Mouse (Mus musculus): ENCODE results near the gene Ndufa4l2. TPM values are rescaled to one million over a fixed set of nuclear protein-coding genes. Genes with fewer than 3 reads are reported as not detected.

The Ndufa4l2 gene
- polyA plus RNA-seq (2012; rRNA removed; ENCODE audit: low replicate concordance), result 35.3 and 42.8 TPM in 2 replicates

DNA sequence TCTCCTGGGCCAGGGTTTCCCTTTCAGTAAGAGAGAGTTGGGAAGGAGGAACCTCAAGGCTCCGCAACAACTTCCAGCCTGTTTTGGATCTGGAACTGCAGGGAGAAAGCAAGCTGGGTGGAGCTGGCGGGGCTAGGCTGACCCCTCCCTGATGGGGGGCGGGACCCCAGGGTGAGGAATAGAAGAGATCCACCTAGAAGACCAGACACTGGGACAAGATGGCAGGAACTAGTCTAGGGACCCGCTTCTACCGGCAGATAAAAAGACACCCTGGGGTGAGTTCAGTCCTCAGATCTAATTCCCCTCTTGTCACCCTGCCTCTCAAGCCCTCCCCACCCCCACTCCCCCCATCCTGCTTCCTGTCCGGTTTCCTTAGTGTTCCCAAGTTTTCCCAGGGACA lies at the start of gene Ndufa4l2:
TSS of gene Ndufa4l2 (plus strand) at position 204 of the 400 bp plus-strand sequence.

GRCm38 (mm10) chr10:127500894-127501893 lies 13.6 kb upstream of the Ndufa4l2 start, which contains the start of gene Stac3:
Gene Stac3 (plus strand): TSS chr10:127501686.

DNA sequence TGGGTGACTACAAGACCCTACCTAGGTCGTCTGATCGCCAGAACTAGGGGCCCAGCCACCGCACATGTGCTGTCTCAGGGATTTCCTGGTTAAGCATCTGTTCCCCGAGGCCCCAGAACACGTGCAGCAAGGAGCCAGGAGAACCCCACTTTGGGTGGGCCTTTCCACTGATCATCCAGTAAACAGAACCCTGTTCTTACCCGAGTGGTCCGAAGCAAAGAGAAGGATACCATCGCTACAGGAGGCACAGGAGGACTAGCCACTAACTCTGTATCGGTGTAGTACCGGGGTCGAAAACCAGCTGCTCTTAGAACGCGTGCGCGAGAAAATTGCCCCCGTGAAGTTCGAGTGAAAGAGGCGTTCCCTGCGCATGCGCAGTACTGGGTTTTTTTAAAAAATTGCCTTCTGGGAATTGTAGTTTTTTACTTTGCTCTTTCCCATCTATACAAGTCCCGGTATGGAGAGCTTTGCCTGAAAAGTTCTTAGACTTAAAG lies 7.4 kb downstream of the Ndufa4l2 start, which contains the start of gene Shmt2:
TSS of gene Shmt2 (minus strand) at position 357 of the 494 bp plus-strand sequence.

DNA sequence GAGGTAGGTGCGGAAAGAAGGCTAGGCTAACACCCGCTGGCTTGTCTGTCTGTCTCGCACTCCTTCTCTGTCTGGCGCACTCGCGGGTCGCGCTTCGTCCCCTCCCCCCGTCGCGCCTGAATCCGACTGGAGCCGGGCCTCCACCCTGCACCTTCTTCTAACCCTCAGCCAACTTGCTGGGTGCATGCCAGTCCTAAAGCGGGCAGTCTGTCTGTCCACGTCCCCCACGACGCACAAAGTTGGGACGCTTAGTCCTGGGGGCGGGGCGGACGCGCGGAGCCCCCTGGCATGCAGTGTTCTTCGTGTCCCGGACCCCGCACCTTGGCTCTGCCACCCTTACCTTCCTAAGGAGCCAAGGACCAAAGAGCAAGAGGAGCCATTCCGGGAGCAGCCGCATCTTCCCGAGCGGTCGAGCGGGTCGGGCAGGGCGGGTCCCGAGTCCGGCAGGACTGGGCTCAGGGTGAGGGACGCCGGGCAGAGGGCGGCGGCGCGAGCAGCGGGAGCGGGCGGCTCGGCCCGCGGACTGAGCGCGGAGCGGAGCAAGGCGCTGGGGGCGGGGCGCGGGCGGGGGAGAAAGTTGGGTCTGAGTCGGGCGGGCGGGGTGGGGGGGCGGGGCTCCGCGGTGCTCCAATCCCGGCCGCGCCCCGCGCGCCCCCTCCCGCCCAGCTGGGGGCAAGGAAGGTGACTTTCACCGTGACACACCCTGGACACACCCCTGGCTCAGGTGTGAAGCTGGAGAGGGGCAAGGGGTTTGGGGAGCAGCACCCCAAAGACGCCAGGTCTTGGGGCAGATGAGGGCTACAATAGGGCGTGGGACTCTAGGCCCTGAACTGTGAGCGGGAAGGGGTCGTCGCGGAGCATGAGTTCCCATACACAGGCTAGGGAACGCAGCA lies 19.5 kb downstream of the Ndufa4l2 start, which contains the start of gene Nxph4:
TSS of gene Nxph4 (minus strand) at position 524 of the 893 bp plus-strand sequence.

Other genes with a start within 250 kb of the Ndufa4l2 start
- 170 and 215 TPM in 2 replicates for gene Dctn2, start 248.6 kb upstream of the Ndufa4l2 start, polyA plus RNA-seq (2012; rRNA removed; ENCODE audit: low replicate concordance)
- 31.3 and 85.1 TPM in 2 replicates for gene Mbd6, start 225.9 kb upstream of the Ndufa4l2 start, polyA plus RNA-seq (2012; rRNA removed; ENCODE audit: low replicate concordance)
- gene Mars, start 203.2 kb upstream of the Ndufa4l2 start, polyA plus RNA-seq (2012; rRNA removed; ENCODE audit: low replicate concordance), result 59.7 TPM in 2 replicates
- gene Arhgap9, start 193.0 kb upstream of the Ndufa4l2 start, polyA plus RNA-seq (2012; rRNA removed; ENCODE audit: low replicate concordance), result 29.3 and 60.2 TPM in 2 replicates
- 4.5 and 4.9 TPM in 2 replicates for gene Gli1, start 173.0 kb upstream of the Ndufa4l2 start, polyA plus RNA-seq (2012; rRNA removed; ENCODE audit: low replicate concordance)
- gene Inhbe, start 160.6 kb upstream of the Ndufa4l2 start, polyA plus RNA-seq (2012; rRNA removed; ENCODE audit: low replicate concordance), result 0.07 TPM in 1 of 2 replicates, not detected in the other
- 0.19 TPM in 1 of 2 replicates, not detected in the other for gene Inhbc, start 144.5 kb upstream of the Ndufa4l2 start, polyA plus RNA-seq (2012; rRNA removed; ENCODE audit: low replicate concordance)
- gene R3hdm2, start 134.6 kb upstream of the Ndufa4l2 start, polyA plus RNA-seq (2012; rRNA removed; ENCODE audit: low replicate concordance), result 105 and 111 TPM in 2 replicates
- 1.9 and 95.5 TPM in 2 replicates for gene Stac3, start 13.3 kb upstream of the Ndufa4l2 start, polyA plus RNA-seq (2012; rRNA removed; ENCODE audit: low replicate concordance)
- 66.4 and 84.1 TPM in 2 replicates for gene Shmt2, start 7.5 kb downstream of the Ndufa4l2 start, polyA plus RNA-seq (2012; rRNA removed; ENCODE audit: low replicate concordance)
- 0.07 and 0.23 TPM in 2 replicates for gene Nxph4, start 19.6 kb downstream of the Ndufa4l2 start, polyA plus RNA-seq (2012; rRNA removed; ENCODE audit: low replicate concordance)
- 145 and 233 TPM in 2 replicates for gene Lrp1, start 106.2 kb downstream of the Ndufa4l2 start, polyA plus RNA-seq (2012; rRNA removed; ENCODE audit: low replicate concordance)
- gene Stat6, start 128.0 kb downstream of the Ndufa4l2 start, polyA plus RNA-seq (2012; rRNA removed; ENCODE audit: low replicate concordance), result 105 and 131 TPM in 2 replicates
- gene Nemp1, start 151.9 kb downstream of the Ndufa4l2 start, polyA plus RNA-seq (2012; rRNA removed; ENCODE audit: low replicate concordance), result 2.1 and 4.4 TPM in 2 replicates
- gene Nab2, start 153.6 kb downstream of the Ndufa4l2 start, polyA plus RNA-seq (2012; rRNA removed; ENCODE audit: low replicate concordance), result 25.9 and 51.9 TPM in 2 replicates
- gene Myo1a, start 190.2 kb downstream of the Ndufa4l2 start, polyA plus RNA-seq (2012; rRNA removed; ENCODE audit: low replicate concordance), result 0.23 and 0.26 TPM in 2 replicates
- gene Tac2, start 209.5 kb downstream of the Ndufa4l2 start, polyA plus RNA-seq (2012; rRNA removed; ENCODE audit: low replicate concordance), result not detected in 2 replicates
- 5.9 and 7.3 TPM in 2 replicates for gene Zbtb39, start 224.6 kb downstream of the Ndufa4l2 start, polyA plus RNA-seq (2012; rRNA removed; ENCODE audit: low replicate concordance)
- gene Gpr182, start 236.8 kb downstream of the Ndufa4l2 start, polyA plus RNA-seq (2012; rRNA removed; ENCODE audit: low replicate concordance), result 14.4 and 16.8 TPM in 2 replicates
- gene Rdh1, start 244.8 kb downstream of the Ndufa4l2 start, polyA plus RNA-seq (2012; rRNA removed; ENCODE audit: low replicate concordance), result 0.08 and 0.27 TPM in 2 replicates
- 0.12 and 0.85 TPM in 2 replicates for gene Rdh16f1, start 244.8 kb downstream of the Ndufa4l2 start, polyA plus RNA-seq (2012; rRNA removed; ENCODE audit: low replicate concordance)